Mouse (Mus musculus) kidney, adult 2 months (tissue): ENCODE results near the gene Apod. TPM values are rescaled to one million over a fixed set of nuclear protein-coding genes. Genes with fewer than 3 reads are reported as not detected.

Source experiments
- DNase-seq: peaks from one replicate; pipeline ENCODE4 v3.0.0; 2021
- H3K27ac ChIP-seq: fragments of 200-500 bp; 2 replicates; pipeline ENCODE4 v1.5.1; 2012; ENCODE audit warnings: low read depth, low read length, control low read depth, inconsistent platforms; ENCODE audit not compliant: insufficient read depth
- H3K27me3 ChIP-seq: fragments of 200-500 bp; replicated peaks from 2 replicates; pipeline ENCODE4 v1.6.1; 2012; ENCODE audit warnings: mild to moderate bottlenecking, moderate library complexity, low read length, inconsistent platforms; ENCODE audit not compliant: control insufficient read depth, insufficient read depth
- H3K36me3 ChIP-seq: fragments of 200-500 bp; 2 replicates; pipeline ENCODE4 v1.6.1; 2012; ENCODE audit warnings: mild to moderate bottlenecking, moderate library complexity, low read length, inconsistent platforms; ENCODE audit not compliant: control insufficient read depth, insufficient read depth
- H3K4me1 ChIP-seq: fragments of 200-500 bp; 2 replicates; pipeline ENCODE4 v1.6.1; 2011; ENCODE audit warnings: low read length; ENCODE audit not compliant: control insufficient read depth, insufficient read depth
- H3K4me3 ChIP-seq: fragments of 200-500 bp; 2 replicates; pipeline ENCODE4 v1.5.1; 2011; ENCODE audit warnings: mild to moderate bottlenecking, low read depth, low read length, control low read depth; ENCODE audit not compliant: insufficient read depth
- CTCF ChIP-seq: fragments of 200-500 bp; conservative IDR thresholded peaks from 2 replicates; pipeline ENCODE4 v1.5.1; 2011; ENCODE audit warnings: low read depth, mild to moderate bottlenecking, control low read depth, low read length, moderate library complexity, mixed read lengths; ENCODE audit not compliant: insufficient read depth, insufficient read length
- POLR2A ChIP-seq: fragments of 200-500 bp; IDR thresholded peaks from one replicate; pipeline ENCODE4 v1.6.1; 2011; ENCODE audit warnings: low read depth, low read length, control low read depth
- WGBS: fragments of 180-500 bp; shearing (Covaris S2); methylation state at CpG from one replicate; pipeline ENCODE4 v1.1.7; 2018; 5-methylcytosine and 5-hydroxymethylcytosine counted together
- polyA plus RNA-seq: library from polyadenylated mRNA; depleted of rRNA; stranded (reverse); fragments of >200 nt; gene quantifications from 2 replicates; pipeline ENCODE4 v1.2.3, GENCODE M21; 2012

Gene Apod
- polyA plus RNA-seq, 1 experiment: 1.4 TPM

- Histone ChIP-seq H3K36me3 (no peaks in the 10 kb centered on the region), H3K4me3 (peak within 1 kb of the TSS; percentile 93), H3K27me3 (no peaks in the 10 kb centered on the region), H3K27ac (peak within 1 kb of the TSS; percentile 84), H3K4me1 (peaks cover 10% of the 10 kb centered on the region; the same call in 1 of the 2 replicates)
- DNase-seq: peak; percentile 95
- under 1% methylated on average over 81 of the region's 83 CpGs for WGBS
- TF ChIP-seq CTCF (no peak), POLR2A (peak; percentile 70)
Observed at GRCm38 (mm10) chr16:31274674-31275460, 39.7 kb downstream of the Apod start, which contains the start of gene Ppp1r2. Gene Ppp1r2 (minus strand): TSS chr16:31275277.

DNA sequence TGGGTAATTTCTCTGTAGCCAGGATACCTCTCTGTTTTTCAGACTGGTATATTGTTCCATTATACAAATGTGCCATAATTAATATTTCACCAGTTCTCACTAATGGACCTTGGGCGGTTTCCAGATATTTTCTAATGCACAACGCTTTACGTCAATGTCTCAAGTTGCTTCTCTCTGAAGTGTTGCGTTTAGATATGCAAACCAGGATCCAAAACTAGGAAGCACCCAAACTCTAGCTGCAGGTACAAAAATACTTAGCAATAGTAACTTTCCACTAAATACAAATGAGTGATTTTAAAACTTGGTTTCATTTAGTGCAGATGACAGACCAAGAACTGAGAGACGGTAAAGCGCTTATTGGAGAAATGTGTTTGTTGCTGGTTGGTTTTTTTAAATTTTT, 40.5 kb downstream of the Apod start:
- peak; percentile 34 for DNase-seq
- WGBS: 1% methylated on average over 6 of the region's 6 CpGs
- peak overlapping the region; percentile 84 for H3K27ac ChIP-seq
- H3K4me1 ChIP-seq: peaks cover 10% of the 10 kb centered on the region; the same call in 1 of the 2 replicates
- H3K4me3 ChIP-seq: peak overlapping the region; percentile 93
- H3K36me3 ChIP-seq: no peaks in the 10 kb centered on the region
- TF ChIP-seq CTCF (no peak), POLR2A (no peak)
- no peaks in the 10 kb centered on the region for H3K27me3 ChIP-seq

- H3K4me3 ChIP-seq: no peak overlapping the region
- H3K27me3 ChIP-seq: no peaks in the 10 kb centered on the region
- 94% methylated on average over 2 of the region's 2 CpGs for WGBS
- no peak for TF ChIP-seq CTCF
- no peak for TF ChIP-seq POLR2A
- peaks cover 3% of the 10 kb centered on the region for H3K36me3 ChIP-seq
- no peak overlapping the region for H3K27ac ChIP-seq
- peaks cover 6% of the 10 kb centered on the region; the same call in 1 of the 2 replicates for H3K4me1 ChIP-seq
- DNase-seq: no peak
Observed at GRCm38 (mm10) chr16:31266692-31267091, 47.9 kb downstream of the Apod start.

DNA sequence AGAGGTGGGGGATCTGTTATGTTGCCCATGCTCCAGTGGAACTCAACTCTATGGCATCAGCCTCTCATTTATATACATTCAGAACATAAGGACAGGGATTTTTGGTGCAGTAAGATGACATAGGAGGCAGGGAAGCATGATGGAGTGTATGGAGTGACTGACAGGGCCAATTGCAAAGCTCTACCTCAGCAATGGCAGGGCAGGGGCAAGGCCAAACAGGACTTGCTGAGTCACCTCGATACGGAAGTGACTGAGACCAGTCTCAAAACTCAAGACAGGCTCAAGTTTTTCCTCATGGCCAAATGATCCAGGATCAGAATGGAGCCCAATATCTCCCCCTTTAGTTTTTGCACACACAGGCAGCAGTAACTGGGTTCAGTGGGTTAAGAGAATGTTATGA, 58.5 kb downstream of the Apod start:
- Histone ChIP-seq H3K27me3 (no peaks in the 10 kb centered on the region; the same call in 1 of the 2 replicates), H3K27ac (no peak overlapping the region), H3K36me3 (peaks cover 2% of the 10 kb centered on the region), H3K4me1 (no peaks in the 10 kb centered on the region), H3K4me3 (no peak overlapping the region)
- WGBS: 91% methylated on average over 2 of the region's 2 CpGs
- DNase-seq: no peak
- TF ChIP-seq CTCF (no peak), POLR2A (no peak)

GRCm38 (mm10) chr16:31255685-31256084, 58.9 kb downstream of the Apod start:
- Histone ChIP-seq H3K36me3 (peaks cover 2% of the 10 kb centered on the region), H3K27me3 (no peaks in the 10 kb centered on the region; the same call in 1 of the 2 replicates), H3K4me3 (no peak overlapping the region), H3K4me1 (no peaks in the 10 kb centered on the region), H3K27ac (no peak overlapping the region)
- WGBS: 77% methylated on average over 3 of the region's 3 CpGs
- TF ChIP-seq CTCF (no peak), POLR2A (no peak)
- DNase-seq: no peak

GRCm38 (mm10) chr16:31249401-31249800, 65.2 kb downstream of the Apod start:
- Histone ChIP-seq H3K27me3 (no peaks in the 10 kb centered on the region; the same call in 1 of the 2 replicates), H3K27ac (no peak overlapping the region), H3K36me3 (no peaks in the 10 kb centered on the region; the same call in 1 of the 2 replicates), H3K4me3 (no peak overlapping the region), H3K4me1 (no peaks in the 10 kb centered on the region)
- 75% methylated on average over 3 of the region's 3 CpGs for WGBS
- TF ChIP-seq CTCF (no peak), POLR2A (no peak)
- DNase-seq: no peak

DNA sequence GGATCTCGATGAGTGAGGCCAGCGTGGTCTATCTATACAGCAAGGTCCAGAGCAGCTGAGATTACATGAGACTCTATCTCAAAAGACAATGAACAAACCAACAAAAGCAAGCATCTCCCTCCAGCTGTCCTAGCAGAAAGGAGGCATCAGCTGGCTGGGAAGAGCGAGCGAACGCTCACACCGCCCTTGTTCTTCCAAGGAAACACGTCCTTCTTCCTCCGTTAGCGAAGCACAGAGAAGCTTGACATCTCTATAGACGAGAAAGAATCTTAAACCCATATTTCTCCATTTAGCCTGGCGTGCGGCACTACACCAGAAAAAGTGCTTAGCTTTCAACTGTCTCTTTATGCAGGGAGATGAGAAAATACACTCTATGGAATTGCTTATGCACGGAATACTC, 65.9 kb downstream of the Apod start:
- Histone ChIP-seq H3K36me3 (no peaks in the 10 kb centered on the region; the same call in 1 of the 2 replicates), H3K27me3 (no peaks in the 10 kb centered on the region; the same call in 1 of the 2 replicates), H3K4me1 (no peaks in the 10 kb centered on the region), H3K4me3 (no peak overlapping the region), H3K27ac (no peak overlapping the region)
- TF ChIP-seq CTCF (no peak), POLR2A (no peak)
- no peak for DNase-seq
- 91% methylated on average over 13 of the region's 13 CpGs for WGBS
